Mouse (Mus musculus): ENCODE results near the gene AC170998.1. TPM values are rescaled to one million over a fixed set of nuclear protein-coding genes. Genes with fewer than 3 reads are reported as not detected.

AC170998.1 gene
- polyA plus RNA-seq, 1 experiment from 2014 or later = 4.1 TPM

Other genes starting within 250 kb of the AC170998.1 start
- 23.3 and 24.5 TPM in 2 replicates for gene Fkbp5, start 208.6 kb upstream of the AC170998.1 start, polyA plus RNA-seq (2015; fragmentation: Nextera tagmentation; extraction: Ambion mirVana)
- gene Armc12, start 195.3 kb upstream of the AC170998.1 start, polyA plus RNA-seq (2015; fragmentation: Nextera tagmentation; extraction: Ambion mirVana) = not detected in 2 replicates
- gene Clpsl2, start 176.7 kb upstream of the AC170998.1 start, polyA plus RNA-seq (2015; fragmentation: Nextera tagmentation; extraction: Ambion mirVana) = not detected in 2 replicates
- 1.3 TPM in 1 of 2 replicates, not detected in the other for gene Clps, start 165.3 kb upstream of the AC170998.1 start, polyA plus RNA-seq (2015; fragmentation: Nextera tagmentation; extraction: Ambion mirVana)
- 0.50 and 0.76 TPM in 2 replicates for gene Lhfpl5, start 150.4 kb upstream of the AC170998.1 start, polyA plus RNA-seq (2015; fragmentation: Nextera tagmentation; extraction: Ambion mirVana)
- gene Srpk1, start 103.4 kb upstream of the AC170998.1 start, polyA plus RNA-seq (2015; fragmentation: Nextera tagmentation; extraction: Ambion mirVana) = 96.6 and 97.9 TPM in 2 replicates
- 0.43 and 0.46 TPM in 2 replicates for gene Slc26a8, start 35.9 kb upstream of the AC170998.1 start, polyA plus RNA-seq (2015; fragmentation: Nextera tagmentation; extraction: Ambion mirVana)
- 41.6 and 42.5 TPM in 2 replicates for gene Mapk14, start 34.8 kb upstream of the AC170998.1 start, polyA plus RNA-seq (2015; fragmentation: Nextera tagmentation; extraction: Ambion mirVana)
- gene Mapk13, start 43.2 kb downstream of the AC170998.1 start, polyA plus RNA-seq (2015; fragmentation: Nextera tagmentation; extraction: Ambion mirVana) = 47.3 and 51.5 TPM in 2 replicates
- 12.0 and 14.0 TPM in 2 replicates for gene Brpf3, start 75.0 kb downstream of the AC170998.1 start, polyA plus RNA-seq (2015; fragmentation: Nextera tagmentation; extraction: Ambion mirVana)
- gene Pnpla1, start 132.3 kb downstream of the AC170998.1 start, polyA plus RNA-seq (2015; fragmentation: Nextera tagmentation; extraction: Ambion mirVana) = 0.26 and 0.98 TPM in 2 replicates
- gene 4930539E08Rik, start 189.2 kb downstream of the AC170998.1 start, polyA plus RNA-seq (2015; fragmentation: Nextera tagmentation; extraction: Ambion mirVana) = 0.29 and 0.41 TPM in 2 replicates
- gene Pxt1, start 217.8 kb downstream of the AC170998.1 start, polyA plus RNA-seq (2015; fragmentation: Nextera tagmentation; extraction: Ambion mirVana) = not detected in 2 replicates
- gene Kctd20, start 225.9 kb downstream of the AC170998.1 start, polyA plus RNA-seq (2015; fragmentation: Nextera tagmentation; extraction: Ambion mirVana) = 99.9 and 103 TPM in 2 replicates